Mouse (Mus musculus): ENCODE data around the gene Polr2f. TPM values are rescaled to one million over a fixed set of nuclear protein-coding genes. Genes with fewer than 3 reads are reported as not detected.
A peak's percentile ranks its signal among the peaks of the same experiment; 100 is the strongest.

The Polr2f gene
- polyA plus RNA-seq, 1 experiment from 2014 or later = 295 TPM

- peak overlapping the region; percentile 72 for H3K27ac ChIP-seq
- H3K36me3 ChIP-seq = no peaks in the 10 kb centered on the region
- ATAC-seq (ENCODE audit: low FRiP score) = 0 out of 2 replicates have a peak, but pooled peaks have one; percentile 25
- H3K9ac ChIP-seq = no peak overlapping the region
- no peaks in the 10 kb centered on the region for H3K9me3 ChIP-seq
- peaks cover 31% of the 10 kb centered on the region for H3K4me1 ChIP-seq (replicated peaks)
- H3K27me3 ChIP-seq = peaks cover 56% of the 10 kb centered on the region
- 44% methylated on average over 8 of the region's 8 CpGs for WGBS
- H3K4me2 ChIP-seq = peak overlapping the region; percentile 19
- no peak overlapping the region for H3K4me3 ChIP-seq
These were observed 25.9 kb downstream of the Polr2f start for GRCm38 (mm10) chr15:79166712-79167111.

- H3K27me3 ChIP-seq = no peaks in the 10 kb centered on the region
- WGBS = 52% methylated on average over 6 of the region's 6 CpGs
- no peak overlapping the region for H3K9ac ChIP-seq
- H3K4me1 ChIP-seq (replicated peaks) = peaks cover 19% of the 10 kb centered on the region
- H3K4me2 ChIP-seq = no peak overlapping the region
- H3K4me3 ChIP-seq = no peak overlapping the region
- H3K9me3 ChIP-seq = no peaks in the 10 kb centered on the region
- H3K27ac ChIP-seq = no peak overlapping the region
- ATAC-seq (ENCODE audit: low FRiP score) = no peak
- no peaks in the 10 kb centered on the region for H3K36me3 ChIP-seq
These were observed 36.1 kb downstream of the Polr2f start for GRCm38 (mm10) chr15:79176905-79177304.

GRCm38 (mm10) chr15:79185213-79185612, 44.4 kb downstream of the Polr2f start:
- Histone ChIP-seq H3K4me2 (no peak overlapping the region), H3K9ac (no peak overlapping the region), H3K4me1 (replicated peaks) (no peaks in the 10 kb centered on the region), H3K9me3 (no peaks in the 10 kb centered on the region), H3K27ac (no peak overlapping the region), H3K27me3 (no peaks in the 10 kb centered on the region), H3K4me3 (no peak overlapping the region), H3K36me3 (no peaks in the 10 kb centered on the region)
- 77% methylated on average over 10 of the region's 10 CpGs for WGBS
- no peak for ATAC-seq (ENCODE audit: low FRiP score)

- Histone ChIP-seq H3K36me3 (no peaks in the 10 kb centered on the region), H3K27ac (no peak overlapping the region), H3K4me3 (no peak overlapping the region), H3K9me3 (no peaks in the 10 kb centered on the region), H3K4me1 (replicated peaks) (peaks cover 7% of the 10 kb centered on the region), H3K27me3 (no peaks in the 10 kb centered on the region), H3K4me2 (no peak overlapping the region), H3K9ac (no peak overlapping the region)
- 94% methylated on average over 8 of the region's 8 CpGs for WGBS
- ATAC-seq (ENCODE audit: low FRiP score) = no peak
These were observed 47.0 kb downstream of the Polr2f start for GRCm38 (mm10) chr15:79187819-79188218.

- H3K4me1 ChIP-seq (replicated peaks) = peaks cover 35% of the 10 kb centered on the region
- H3K9ac ChIP-seq = no peak overlapping the region
- H3K9me3 ChIP-seq = no peaks in the 10 kb centered on the region
- no peak for ATAC-seq (ENCODE audit: low FRiP score)
- no peaks in the 10 kb centered on the region for H3K36me3 ChIP-seq
- no peak overlapping the region for H3K27ac ChIP-seq
- H3K4me3 ChIP-seq = no peak overlapping the region
- no peak overlapping the region for H3K4me2 ChIP-seq
- no peaks in the 10 kb centered on the region for H3K27me3 ChIP-seq
- WGBS = 98% methylated on average over 2 of the region's 2 CpGs
These were observed 50.6 kb downstream of the Polr2f start for GRCm38 (mm10) chr15:79191426-79191825.

- 76% methylated on average over 6 of the region's 6 CpGs for WGBS
- Histone ChIP-seq H3K36me3 (no peaks in the 10 kb centered on the region), H3K4me1 (replicated peaks) (peaks cover 37% of the 10 kb centered on the region), H3K4me2 (peak overlapping the region; percentile 29; the same call in 1 of the 2 replicates), H3K27me3 (no peaks in the 10 kb centered on the region), H3K9ac (no peak overlapping the region), H3K27ac (peak overlapping the region; percentile 87), H3K4me3 (no peak overlapping the region), H3K9me3 (no peaks in the 10 kb centered on the region)
- ATAC-seq (ENCODE audit: low FRiP score) = peak; percentile 30; the same call in 1 of the 2 replicates
These were observed 51.6 kb downstream of the Polr2f start for GRCm38 (mm10) chr15:79192450-79192849.

GRCm38 (mm10) chr15:79192885-79193845, 52.4 kb downstream of the Polr2f start:
- peaks cover 37% of the 10 kb centered on the region for H3K4me1 ChIP-seq (replicated peaks)
- peak overlapping the region; percentile 87 for H3K27ac ChIP-seq
- no peaks in the 10 kb centered on the region for H3K27me3 ChIP-seq
- peak; percentile 78 for ATAC-seq (ENCODE audit: low FRiP score)
- peak overlapping the region; percentile 29 for H3K4me2 ChIP-seq
- H3K4me3 ChIP-seq = no peak overlapping the region; the same call in 1 of the 2 replicates
- no peaks in the 10 kb centered on the region for H3K9me3 ChIP-seq
- 17% methylated on average over 26 of the region's 27 CpGs for WGBS
- peak overlapping the region; percentile 63 for H3K9ac ChIP-seq
- no peaks in the 10 kb centered on the region for H3K36me3 ChIP-seq

- Histone ChIP-seq H3K27me3 (no peaks in the 10 kb centered on the region), H3K9me3 (no peaks in the 10 kb centered on the region), H3K4me1 (replicated peaks) (peaks cover 37% of the 10 kb centered on the region), H3K4me3 (no peak overlapping the region), H3K27ac (peak overlapping the region; percentile 87), H3K9ac (peak overlapping the region; percentile 63; the same call in 1 of the 2 replicates), H3K4me2 (peak overlapping the region; percentile 29; the same call in 1 of the 2 replicates), H3K36me3 (no peaks in the 10 kb centered on the region)
- WGBS = 87% methylated on average over 9 of the region's 9 CpGs
- ATAC-seq (ENCODE audit: low FRiP score) = no peak
These were observed 53.2 kb downstream of the Polr2f start for GRCm38 (mm10) chr15:79194048-79194447.

- H3K4me2 ChIP-seq = no peak overlapping the region
- H3K27me3 ChIP-seq = no peaks in the 10 kb centered on the region
- 64% methylated on average over 2 of the region's 2 CpGs for WGBS
- ATAC-seq (ENCODE audit: low FRiP score) = no peak
- no peaks in the 10 kb centered on the region for H3K9me3 ChIP-seq
- H3K36me3 ChIP-seq = no peaks in the 10 kb centered on the region
- peak overlapping the region; percentile 25; the same call in 1 of the 2 replicates for H3K27ac ChIP-seq
- H3K4me1 ChIP-seq (replicated peaks) = peaks cover 37% of the 10 kb centered on the region
- no peak overlapping the region for H3K4me3 ChIP-seq
- H3K9ac ChIP-seq = no peak overlapping the region
These were observed 54.1 kb downstream of the Polr2f start for GRCm38 (mm10) chr15:79194946-79195345.

GRCm38 (mm10) chr15:79195492-79195891, 54.7 kb downstream of the Polr2f start:
- H3K36me3 ChIP-seq = no peaks in the 10 kb centered on the region
- no peak for ATAC-seq (ENCODE audit: low FRiP score)
- H3K4me3 ChIP-seq = no peak overlapping the region
- H3K9ac ChIP-seq = no peak overlapping the region
- no peaks in the 10 kb centered on the region for H3K9me3 ChIP-seq
- H3K4me1 ChIP-seq (replicated peaks) = peaks cover 37% of the 10 kb centered on the region
- H3K27me3 ChIP-seq = no peaks in the 10 kb centered on the region
- no peak overlapping the region for H3K4me2 ChIP-seq
- H3K27ac ChIP-seq = 0 out of 2 replicates have a peak overlapping the region, but pooled peaks have one; percentile 25
- WGBS = 83% methylated on average over 8 of the region's 8 CpGs

GRCm38 (mm10) chr15:79199390-79199976, 58.7 kb downstream of the Polr2f start:
- H3K27ac ChIP-seq = no peak overlapping the region
- H3K36me3 ChIP-seq = no peaks in the 10 kb centered on the region
- no peak for ATAC-seq (ENCODE audit: low FRiP score)
- H3K27me3 ChIP-seq = no peaks in the 10 kb centered on the region
- no peak overlapping the region for H3K9ac ChIP-seq
- H3K4me2 ChIP-seq = no peak overlapping the region
- H3K4me1 ChIP-seq (replicated peaks) = peaks cover 38% of the 10 kb centered on the region
- no peak overlapping the region for H3K4me3 ChIP-seq
- H3K9me3 ChIP-seq = no peaks in the 10 kb centered on the region
- 95% methylated on average over 12 of the region's 12 CpGs for WGBS

Data from hindbrain, embryonic 13.5 days (tissue).